Comparison of ENCODE assay signal across 18 mouse cellular contexts in genomic region chr14:49293802-49294449, GRCm38 (mm10). TPM values are rescaled to one million over a fixed set of nuclear protein-coding genes. Genes with fewer than 3 reads are reported as not detected.
DNase-seq lines count a peak whose midpoint lies in the region; ATAC-seq and TF ChIP-seq lines count a peak whose summit lies in the region.
"Had no signal": no experiment of that assay in that cellular context is flagged by ENCODE, and none has a peak within 500 bp of the region (broad histone marks: within the 10 kb centered on the region; RNA-seq: fewer than 3 reads in every experiment).

No protein-coding gene starts in this region.

- 0 out of 2 replicates have a peak, but pooled peaks cover 6% of the 10 kb centered on the region for H3K4me1 ChIP-seq in forebrain, postnatal 0 days (ENCODE audit: insufficient read depth)
- H3K4me1 ChIP-seq in midbrain, embryonic 13.5 days (replicated peaks): peaks cover 17% of the 10 kb centered on the region
- H3K4me1 ChIP-seq: embryonic facial prominence, embryonic 13.5 days; heart, embryonic 13.5 days; liver, embryonic 12.5 days; stomach, embryonic 15.5 days had no signal

- H3K36me3 ChIP-seq in forebrain, postnatal 0 days (ENCODE audit: insufficient read depth): no peaks in the 10 kb centered on the region
- H3K36me3 ChIP-seq in midbrain, embryonic 13.5 days: no peaks in the 10 kb centered on the region
- H3K36me3 ChIP-seq: embryonic facial prominence, embryonic 13.5 days; heart, embryonic 13.5 days; intestine, embryonic 15.5 days; liver, embryonic 12.5 days; stomach, embryonic 15.5 days had no signal

- H3K9ac ChIP-seq in forebrain, postnatal 0 days: no peak overlapping the region
- H3K9ac ChIP-seq in midbrain, embryonic 13.5 days (replicated peaks): no peak overlapping the region
- H3K9ac ChIP-seq: embryonic facial prominence, embryonic 13.5 days; heart, embryonic 13.5 days; intestine, embryonic 15.5 days; liver, embryonic 12.5 days; stomach, embryonic 15.5 days had no signal

- DNase-seq in left cerebral cortex, postnatal 4 days: peak; percentile 64
- DNase-seq in left cerebral cortex, postnatal 25 days (ENCODE audit: low spot score in 2 of 2): no peak
- peak; percentile 37 for DNase-seq in forebrain, postnatal 0 days
- peak; percentile 11 for DNase-seq in retina, postnatal 7 days (ENCODE audit: low read depth, low spot score)
- no peak for DNase-seq in adipocyte (ENCODE audit: low spot score)
- no peak for DNase-seq in kidney, adult 18-20 months
- no peak for DNase-seq in layer of hippocampus, postnatal 25 days (ENCODE audit: extremely low spot score in 1 of 2, low spot score in 1 of 2)
- DNase-seq: adrenal gland, adult 8-10 months; kidney, postnatal 4 days; right cerebral cortex, postnatal 25 days had no signal

- H3K27ac ChIP-seq in forebrain, postnatal 0 days (ENCODE audit: low read depth, low read length): no peak overlapping the region
- peak overlapping the region; percentile 53 for H3K27ac ChIP-seq in midbrain, embryonic 13.5 days
- H3K27ac ChIP-seq: embryonic facial prominence, embryonic 13.5 days; heart, embryonic 13.5 days; intestine, embryonic 15.5 days; left cerebral cortex, adult 2 months; liver, embryonic 12.5 days; stomach, embryonic 15.5 days had no signal

- H3K27me3 ChIP-seq in forebrain, postnatal 0 days (ENCODE audit: insufficient read depth, low read length): no peaks in the 10 kb centered on the region
- no peaks in the 10 kb centered on the region for H3K27me3 ChIP-seq in midbrain, embryonic 13.5 days
- H3K27me3 ChIP-seq: embryonic facial prominence, embryonic 13.5 days; heart, embryonic 13.5 days; intestine, embryonic 15.5 days; liver, embryonic 12.5 days; stomach, embryonic 15.5 days had no signal

- H3K4me2 ChIP-seq in forebrain, postnatal 0 days (ENCODE audit: low read depth): no peak overlapping the region
- no peak overlapping the region for H3K4me2 ChIP-seq in midbrain, embryonic 13.5 days (replicated peaks)
- H3K4me2 ChIP-seq: embryonic facial prominence, embryonic 13.5 days; heart, embryonic 13.5 days; intestine, embryonic 15.5 days; liver, embryonic 12.5 days; stomach, embryonic 15.5 days had no signal

- ATAC-seq in forebrain, postnatal 0 days: peak; percentile 36; the same call in 1 of the 2 replicates
- peak; percentile 81 for ATAC-seq in midbrain, embryonic 13.5 days
- ATAC-seq: intestine, embryonic 15.5 days; liver, embryonic 12.5 days had no signal

- no peak for TF ChIP-seq CTCF in forebrain, postnatal 0 days (IDR thresholded peaks at IDR 0.05; ENCODE audit: low read depth)

- intact Hi-C loops in left cerebral cortex, postnatal 4 days (cut with DNase I): no loop called here
- intact Hi-C loops in left cerebral cortex, postnatal 25 days (cut with DNase I): no loop called here

- no peak overlapping the region for H3K4me3 ChIP-seq in forebrain, postnatal 0 days (ENCODE audit: low read depth, low read length)
- no peak overlapping the region for H3K4me3 ChIP-seq in midbrain, embryonic 13.5 days (replicated peaks)
- H3K4me3 ChIP-seq: embryonic facial prominence, embryonic 13.5 days; heart, embryonic 13.5 days; intestine, embryonic 15.5 days; left cerebral cortex, adult 2 months; liver, embryonic 12.5 days; stomach, embryonic 15.5 days had no signal

- WGBS in forebrain, postnatal 0 days: 12% methylated on average over 4 of the region's 4 CpGs
- 7% methylated on average over 4 of the region's 4 CpGs for WGBS in midbrain, embryonic 13.5 days

- no peaks in the 10 kb centered on the region for H3K9me3 ChIP-seq in forebrain, postnatal 0 days (ENCODE audit: low read length)
- no peaks in the 10 kb centered on the region for H3K9me3 ChIP-seq in midbrain, embryonic 13.5 days
- H3K9me3 ChIP-seq: embryonic facial prominence, embryonic 13.5 days; heart, embryonic 13.5 days; intestine, embryonic 15.5 days; liver, embryonic 12.5 days; stomach, embryonic 15.5 days had no signal

RNA-seq across cellular contexts. Expression of gene ccdc198, which starts 48.7 kb away (rescaled TPM):
- total RNA-seq in left cerebral cortex, postnatal 4 days (2021): not detected
- not detected for total RNA-seq in left cerebral cortex, postnatal 25 days (2021)
- not detected in 2 replicates for total RNA-seq in forebrain, postnatal 0 days (2014; rRNA removed)
- polyA plus RNA-seq in forebrain, postnatal 0 days (2015; fragmentation: Nextera tagmentation; extraction: Ambion mirVana): 0.16 TPM in 1 of 2 replicates, not detected in the other
- polyA plus RNA-seq in midbrain, embryonic 13.5 days (2015; fragmentation: Nextera tagmentation; extraction: Ambion mirVana): 0.26 and 0.27 TPM in 2 replicates
- not detected for total RNA-seq in layer of hippocampus, postnatal 25 days (2021)
- total RNA-seq: adrenal gland, adult 8-10 months; left cerebral cortex, adult 2 months had no signal
- polyA plus RNA-seq: urinary bladder, adult 2 months had no signal

Comparison
In these comparisons a context has a peak if more than half of its experiments do, and no peak if none do; other contexts are left out.
1. DNase-seq: peak in left cerebral cortex, postnatal 4 days (single experiment), forebrain, postnatal 0 days (single experiment) and retina, postnatal 7 days (single experiment); none in left cerebral cortex, postnatal 25 days (0 of 2), adipocyte (single experiment), kidney, adult 18-20 months (single experiment) and layer of hippocampus, postnatal 25 days (0 of 2).